Mouse (Mus musculus): ENCODE results near the gene Prodh2. TPM values are rescaled to one million over a fixed set of nuclear protein-coding genes. Genes with fewer than 3 reads are reported as not detected.
"Not testable (repeated sequence)": the region's sequence is repeated elsewhere in the genome, so short reads cannot be mapped to it uniquely, and the experiment has no call there.

Prodh2 gene
- polyA plus RNA-seq, 1 experiment = 0.18 TPM

DNA sequence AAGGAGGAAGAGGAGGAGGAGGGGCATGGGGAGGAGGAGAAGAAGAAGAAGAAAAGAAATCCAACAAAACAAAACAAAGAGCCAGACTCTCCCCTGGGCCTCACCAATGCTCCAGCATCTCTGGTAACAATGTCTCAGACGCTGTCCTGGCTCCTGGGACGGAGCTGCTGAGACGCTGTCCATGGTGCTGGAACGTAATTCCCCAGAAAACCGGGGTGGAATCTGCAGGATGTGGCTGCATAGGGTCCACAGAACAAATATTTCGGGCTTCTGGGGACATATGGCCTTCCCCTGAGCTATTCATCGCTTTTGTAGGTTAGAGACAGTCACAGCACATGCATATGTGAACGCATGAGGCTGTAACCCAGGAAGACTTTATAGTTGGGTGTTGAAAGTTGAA lies 9.2 kb upstream of the Prodh2 start:
- no peak for DNase-seq (ENCODE audit: extremely low spot score in 1 of 2, low spot score in 1 of 2)

DNA sequence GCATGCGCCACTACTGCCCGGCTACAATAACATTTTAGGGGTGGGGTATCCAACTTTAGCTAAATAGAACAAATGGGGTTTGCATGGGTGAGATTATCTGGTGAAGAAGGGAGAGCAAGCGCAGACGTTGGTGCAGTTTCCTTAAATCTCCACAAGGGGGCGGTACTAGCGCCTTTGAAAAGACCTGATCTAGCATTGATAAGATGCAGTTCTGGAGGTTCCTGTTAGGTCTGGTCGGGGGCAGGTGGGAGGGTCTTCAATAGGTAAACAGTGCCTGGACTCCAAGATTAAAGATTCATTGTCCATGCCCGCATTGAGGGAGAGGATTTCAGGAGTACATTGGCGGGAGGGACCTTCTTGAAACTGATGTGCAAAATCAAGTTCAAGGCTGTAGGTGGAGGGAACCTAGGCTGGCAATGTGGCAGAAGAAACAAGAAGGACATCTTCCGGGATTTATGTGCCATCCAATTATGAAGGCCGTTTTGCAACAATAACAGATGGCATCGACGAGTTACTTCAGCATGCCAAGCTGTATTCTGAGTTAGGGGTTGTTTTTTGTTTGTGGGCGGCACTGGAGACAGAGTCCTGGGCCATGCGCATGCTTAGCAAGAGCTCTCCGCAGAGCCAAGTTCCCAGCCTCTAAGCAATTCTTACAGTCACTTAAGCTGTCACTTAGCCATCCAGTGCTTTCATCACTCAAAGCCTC lies 3.0 kb upstream of the Prodh2 start:
- peak in 1 of 2 experiments; percentile 78 for DNase-seq (ENCODE audit: extremely low spot score in 1 of 2, low spot score in 1 of 2)

DNA sequence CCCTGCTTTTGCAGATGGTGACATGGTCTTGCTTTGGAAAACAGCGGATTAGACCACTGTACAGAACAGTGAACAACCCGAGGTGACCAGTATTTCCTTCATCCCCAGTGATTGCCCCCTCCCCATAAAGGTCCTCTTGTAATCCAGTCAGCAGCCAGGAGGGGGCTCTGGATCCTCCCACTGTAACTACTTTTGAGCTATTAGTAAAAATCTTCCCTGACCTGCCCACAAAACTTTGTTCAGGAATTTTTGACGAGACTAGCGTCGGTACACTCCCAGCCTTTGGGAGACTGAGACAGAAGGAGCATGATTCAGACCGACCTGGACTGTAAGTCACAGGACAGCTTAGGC lies 2.5 kb upstream of the Prodh2 start:
- no peak for DNase-seq (ENCODE audit: extremely low spot score in 1 of 2, low spot score in 1 of 2)

DNA sequence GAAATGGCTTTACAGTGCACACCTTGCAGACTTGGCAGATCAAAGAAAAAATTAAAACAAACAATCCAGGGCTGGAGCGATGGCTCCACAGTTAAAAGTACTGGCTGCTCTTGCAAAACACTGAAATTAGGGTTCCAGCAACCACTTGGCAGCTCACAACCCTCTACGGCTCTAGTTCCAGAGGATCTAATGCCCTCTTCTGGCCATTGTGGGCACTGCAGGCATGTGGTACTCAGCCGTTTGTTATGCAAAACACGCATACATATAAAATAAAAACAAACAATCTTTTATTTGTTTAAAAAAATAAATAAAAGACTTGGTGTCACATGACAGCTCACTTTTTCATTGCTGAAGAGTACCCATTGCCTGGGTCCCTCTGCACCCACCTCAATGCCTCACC lies 657 bp upstream of the Prodh2 start:
- peak in 1 of 2 experiments; percentile 87 for DNase-seq (ENCODE audit: extremely low spot score in 1 of 2, low spot score in 1 of 2)

DNA sequence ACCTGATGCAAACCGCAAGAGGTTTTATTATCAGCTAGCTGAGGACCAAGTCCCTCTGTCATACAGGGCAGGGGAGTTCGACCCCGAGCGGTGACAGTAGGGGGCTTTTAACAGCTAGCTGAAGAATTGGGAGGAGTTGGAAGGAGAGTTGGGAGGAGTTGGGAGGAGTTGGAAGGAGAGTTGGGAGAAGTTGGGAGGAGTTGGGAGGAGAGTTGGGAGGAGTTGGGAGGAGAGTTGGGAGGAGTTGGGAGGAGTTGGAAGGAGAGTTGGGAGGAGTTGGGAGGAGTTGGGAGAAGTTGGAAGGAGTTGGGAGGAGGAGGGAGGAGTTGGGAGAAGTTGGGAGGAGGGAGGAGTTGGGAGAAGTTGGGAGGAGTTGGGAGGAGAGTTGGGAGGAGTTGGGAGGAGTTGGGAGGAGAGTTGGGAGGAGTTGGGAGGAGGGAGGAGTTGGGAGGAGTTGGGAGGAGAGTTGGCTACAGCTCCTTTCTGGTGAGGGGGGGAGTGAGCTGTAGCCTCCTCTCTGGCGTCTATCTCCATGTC lies 2.2 kb downstream of the Prodh2 start:
- not testable (repeated sequence) for DNase-seq (ENCODE audit: extremely low spot score in 1 of 2, low spot score in 1 of 2)

DNA sequence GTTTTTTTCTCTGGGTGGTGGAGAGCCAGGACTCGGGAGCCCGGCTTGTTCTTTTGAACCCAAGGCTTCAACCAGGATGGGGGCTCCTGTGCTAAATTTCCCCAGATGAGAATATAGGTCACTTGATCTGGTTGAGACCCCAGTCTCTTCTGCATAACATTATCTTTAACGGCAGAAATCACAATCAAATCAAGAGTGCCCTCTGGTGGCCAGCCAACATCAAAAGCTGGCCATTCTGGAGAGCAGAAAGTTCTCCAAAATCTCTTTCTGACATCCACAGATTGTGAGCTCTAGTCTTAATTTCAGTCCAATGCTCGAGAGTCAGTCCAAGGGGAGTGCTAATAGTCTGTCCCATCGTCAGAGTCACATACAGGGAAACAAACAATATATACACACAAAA lies 7.7 kb downstream of the Prodh2 start:
- not testable (repeated sequence) for DNase-seq (ENCODE audit: extremely low spot score in 1 of 2, low spot score in 1 of 2)

DNA sequence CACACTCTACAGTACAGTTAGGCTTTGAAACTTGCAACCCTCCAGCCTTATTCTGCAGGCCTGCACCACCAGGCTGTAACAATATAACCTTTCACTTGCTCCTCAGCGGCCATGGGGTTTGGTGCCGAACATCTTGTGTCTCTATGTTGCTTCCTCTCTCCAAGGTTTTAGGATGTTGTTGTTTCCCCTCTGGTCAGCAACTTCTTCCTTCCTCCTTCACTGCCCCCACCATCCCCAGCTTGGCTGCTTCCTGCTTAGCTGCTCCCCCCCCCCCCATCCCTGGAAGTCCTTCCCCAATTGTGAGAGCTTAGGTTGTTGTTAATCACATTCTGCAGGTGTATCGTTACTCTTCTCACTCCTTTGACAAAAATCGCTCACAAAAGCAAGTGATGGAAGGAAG lies 14.6 kb downstream of the Prodh2 start:
- no peak for DNase-seq (ENCODE audit: extremely low spot score in 1 of 2, low spot score in 1 of 2)

DNA sequence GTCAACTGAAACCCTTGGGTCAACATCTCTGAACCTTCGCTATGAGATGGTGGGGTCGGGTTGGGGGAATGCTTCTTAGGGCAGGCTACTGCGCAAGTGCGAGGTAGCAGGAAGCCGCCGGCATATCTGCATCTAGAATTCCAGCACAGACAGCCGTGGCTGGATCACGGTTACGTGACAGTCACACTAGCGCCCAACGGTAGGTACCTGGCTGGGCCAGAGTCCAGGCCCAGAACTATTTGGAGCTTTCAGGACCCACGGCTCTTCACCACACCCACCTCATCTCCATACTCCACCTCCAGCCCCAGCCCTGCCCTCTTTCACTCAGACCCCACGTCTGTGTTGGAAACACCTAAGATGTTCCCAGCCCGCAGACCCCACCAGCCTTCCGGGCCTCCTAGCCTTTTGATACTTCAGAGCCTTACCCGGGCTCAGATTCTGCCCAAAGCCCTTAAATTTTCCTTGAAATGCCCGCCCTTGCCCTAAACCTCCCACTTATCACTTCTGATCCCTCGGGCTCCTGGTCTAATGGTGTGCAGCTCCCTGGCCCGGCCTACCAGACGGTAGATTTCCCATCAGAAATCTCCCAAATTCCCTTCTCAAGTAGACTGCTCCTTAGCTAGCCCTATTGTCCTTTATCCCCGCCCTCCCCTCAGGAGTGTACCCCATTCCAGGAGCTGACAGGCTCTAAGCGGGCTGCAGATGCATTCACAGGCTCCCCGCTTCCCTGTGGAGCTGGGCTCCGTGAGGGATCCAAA lies 21.8 kb downstream of the Prodh2 start:
- no peak for DNase-seq (ENCODE audit: extremely low spot score in 1 of 2, low spot score in 1 of 2)

DNA sequence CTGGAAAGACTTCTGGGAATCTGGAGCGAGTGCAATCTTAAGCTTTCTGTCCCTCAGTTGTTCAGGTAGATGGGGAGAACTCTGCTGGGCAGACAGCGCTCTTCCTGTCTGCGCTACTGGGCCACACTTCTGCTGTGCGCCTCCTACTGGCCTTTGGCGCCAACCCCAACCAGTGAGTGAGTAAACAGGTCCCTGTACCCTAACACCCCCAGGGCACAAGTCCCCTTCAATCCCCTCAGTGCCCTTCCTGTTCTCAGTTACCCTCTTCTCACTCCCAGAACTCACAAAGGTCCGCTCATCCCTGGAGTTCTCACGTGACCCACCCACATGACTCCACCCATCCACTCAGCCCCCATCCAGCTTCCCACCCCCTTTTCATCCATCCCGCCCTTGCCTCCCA lies 24.9 kb downstream of the Prodh2 start:
- DNase-seq (ENCODE audit: extremely low spot score in 1 of 2, low spot score in 1 of 2) = no peak

DNA sequence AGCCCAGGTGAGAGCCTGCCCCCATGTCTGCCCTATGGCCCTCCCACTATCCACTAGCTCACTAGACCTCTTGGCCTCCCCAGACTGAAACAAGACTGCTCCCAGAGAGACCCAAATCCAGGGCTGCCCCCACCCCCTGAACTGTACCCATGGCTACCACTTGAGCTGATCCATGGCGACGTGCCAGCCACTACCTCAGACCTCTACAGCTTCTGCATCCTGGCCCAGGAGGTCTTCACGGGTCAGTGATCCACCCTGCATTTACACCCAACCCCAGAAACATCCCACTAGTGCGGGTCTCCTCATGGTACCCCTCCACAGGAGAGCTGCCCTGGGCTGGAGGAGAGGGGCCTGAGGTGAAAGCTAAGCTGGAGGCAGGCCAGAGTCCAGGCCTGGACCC lies 27.0 kb downstream of the Prodh2 start:
- DNase-seq (ENCODE audit: extremely low spot score in 1 of 2, low spot score in 1 of 2) = no peak

DNA sequence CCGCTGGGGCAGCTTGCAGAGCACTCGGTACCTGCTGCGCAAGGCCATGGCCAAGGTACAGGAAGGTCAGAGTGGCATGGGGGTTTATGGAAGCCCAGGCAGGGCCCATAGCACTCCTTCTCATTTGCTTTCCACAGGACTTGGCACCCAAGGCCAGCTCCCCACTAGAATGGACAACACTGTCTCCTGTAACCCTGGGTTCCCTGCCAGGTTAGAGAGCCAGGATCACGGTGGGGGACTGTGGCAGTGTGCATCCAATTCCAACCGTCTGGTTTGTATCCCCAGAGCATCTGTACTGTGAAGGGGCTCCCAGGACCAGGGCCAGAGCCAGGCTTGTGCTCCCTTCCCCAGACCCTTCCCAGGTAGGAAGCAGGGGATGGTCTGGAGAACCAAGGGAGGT lies 27.4 kb downstream of the Prodh2 start:
- no peak for DNase-seq (ENCODE audit: extremely low spot score in 1 of 2, low spot score in 1 of 2)

DNA sequence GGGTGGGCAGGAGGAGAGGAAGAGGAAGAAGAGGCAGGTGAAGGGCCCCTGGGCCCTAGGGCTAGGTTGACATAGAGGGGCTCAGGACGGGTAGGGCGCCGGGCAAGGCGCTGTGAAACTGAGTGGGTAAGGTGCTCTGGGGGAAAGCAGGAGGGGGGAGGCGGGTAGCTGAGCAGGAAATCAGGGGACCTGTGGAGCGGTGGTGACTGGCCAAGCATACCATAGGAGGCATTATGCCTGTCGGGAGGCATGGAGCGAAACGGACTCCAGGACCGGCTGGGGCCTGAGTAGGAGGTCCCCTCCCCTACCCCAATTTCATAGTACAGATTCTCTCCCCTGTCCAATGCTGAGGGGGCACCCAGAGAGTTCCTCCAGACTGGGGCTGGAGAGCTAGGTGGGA lies 29.4 kb downstream of the Prodh2 start:
- DNase-seq (ENCODE audit: extremely low spot score in 1 of 2, low spot score in 1 of 2) = no peak

DNA sequence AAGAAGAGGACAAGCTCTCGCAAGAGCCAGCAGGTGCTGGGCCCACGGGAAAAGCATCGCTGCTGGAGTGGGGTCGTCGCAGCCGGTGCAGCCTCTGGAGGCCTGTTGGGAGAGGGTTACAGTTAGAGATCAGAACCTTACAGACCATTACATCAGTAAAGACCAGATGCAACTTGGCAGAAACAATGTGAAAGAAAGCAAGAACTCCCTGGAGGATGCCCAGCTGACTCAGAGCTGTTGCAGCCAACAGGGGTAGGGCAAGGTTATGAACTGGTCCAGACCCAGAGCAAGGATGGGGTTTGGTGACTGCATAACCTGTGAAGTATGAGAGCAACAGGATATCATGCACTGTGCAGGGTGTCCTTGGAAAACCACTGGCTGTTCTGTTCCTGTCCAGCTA lies 31.1 kb downstream of the Prodh2 start:
- no peak for DNase-seq (ENCODE audit: extremely low spot score in 1 of 2, low spot score in 1 of 2)

DNA sequence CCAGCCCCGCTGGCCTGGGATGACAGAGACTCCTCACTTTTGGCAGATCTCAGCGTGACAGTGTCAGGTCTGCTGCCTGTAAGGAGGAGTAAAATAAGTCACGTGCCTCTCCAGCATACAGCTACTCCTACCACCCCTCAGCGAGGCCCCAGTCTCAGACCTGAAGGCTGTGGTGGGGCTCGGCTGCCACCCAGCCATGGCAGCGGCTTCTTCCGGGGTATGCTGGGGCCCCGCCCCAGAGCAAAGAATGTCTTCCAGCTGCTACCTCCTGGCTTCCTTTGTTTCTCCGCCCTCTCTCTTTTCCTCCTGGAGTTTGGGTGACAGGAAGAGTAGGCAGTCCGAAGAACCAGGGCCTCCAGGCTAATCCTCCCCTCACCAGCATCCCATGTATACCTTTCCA lies 32.5 kb downstream of the Prodh2 start:
- peak in 1 of 2 experiments; percentile 25 for DNase-seq (ENCODE audit: extremely low spot score in 1 of 2, low spot score in 1 of 2)

DNA sequence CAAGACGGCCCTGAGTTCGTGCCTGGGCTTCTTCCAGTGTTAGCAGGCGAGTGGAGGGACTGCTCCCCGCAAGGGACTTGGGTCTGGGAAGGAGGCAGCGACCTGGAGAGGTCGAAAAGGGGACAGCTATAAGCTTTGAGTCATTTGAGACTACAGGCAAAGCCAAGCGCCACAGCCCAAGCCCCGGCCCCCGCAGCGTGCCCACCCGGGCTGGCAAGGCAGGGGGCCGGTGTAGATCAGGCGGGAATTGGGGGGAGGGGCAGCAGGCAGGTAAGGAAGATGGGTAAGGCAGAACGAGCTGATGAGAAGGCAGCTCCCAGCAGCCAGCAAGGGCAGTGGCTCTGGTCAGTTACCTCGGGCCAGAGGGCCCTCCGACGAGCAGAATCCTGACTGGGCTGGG lies 33.0 kb downstream of the Prodh2 start:
- no peak for DNase-seq (ENCODE audit: extremely low spot score in 1 of 2, low spot score in 1 of 2)

DNA sequence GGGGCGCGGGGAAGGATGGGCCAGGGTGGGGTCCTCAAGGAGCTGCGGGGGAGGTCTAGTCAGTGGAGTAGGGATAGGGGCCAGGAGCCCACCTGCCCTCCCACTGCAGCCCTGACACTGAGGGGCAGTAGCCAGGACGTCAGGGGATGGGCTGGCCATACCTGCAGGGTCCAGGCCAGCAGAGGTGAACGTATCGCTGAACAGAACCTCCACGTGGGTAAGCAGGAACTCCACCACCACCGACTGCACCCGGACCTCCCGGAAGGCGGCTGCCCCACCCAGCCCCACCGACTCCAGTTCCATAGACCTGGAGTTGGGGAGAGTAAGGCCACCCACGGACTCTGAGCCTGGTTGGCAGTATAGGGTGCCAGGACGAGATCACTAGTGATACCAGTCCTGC lies 33.6 kb downstream of the Prodh2 start:
- DNase-seq (ENCODE audit: extremely low spot score in 1 of 2, low spot score in 1 of 2) = no peak

DNA sequence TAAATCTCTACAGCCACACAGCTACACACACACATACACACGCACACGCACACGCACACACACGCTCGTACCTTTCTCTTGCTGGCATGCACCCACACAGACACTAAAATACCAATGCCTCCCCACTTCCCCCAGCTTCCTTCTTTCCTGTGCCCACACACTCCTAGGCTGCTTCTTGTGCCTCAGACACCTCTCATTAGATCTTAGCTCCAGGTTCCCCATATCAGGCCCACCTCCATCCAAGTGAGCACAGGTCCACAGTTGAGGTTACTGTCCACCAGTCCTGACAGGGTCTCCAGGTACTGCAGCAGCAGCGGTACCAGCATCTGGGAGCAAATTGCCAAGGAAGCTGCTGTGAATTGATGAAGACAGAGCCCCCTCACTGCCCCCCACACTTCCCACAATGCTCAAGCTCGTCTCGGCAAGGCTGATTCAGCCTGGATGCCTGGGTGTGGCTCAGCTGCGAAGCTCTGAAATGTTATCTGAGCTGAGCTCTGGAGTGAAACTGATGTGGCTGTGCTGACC lies 37.9 kb downstream of the Prodh2 start:
- DNase-seq (ENCODE audit: extremely low spot score in 1 of 2, low spot score in 1 of 2) = peak; percentile 75 to 83

DNA sequence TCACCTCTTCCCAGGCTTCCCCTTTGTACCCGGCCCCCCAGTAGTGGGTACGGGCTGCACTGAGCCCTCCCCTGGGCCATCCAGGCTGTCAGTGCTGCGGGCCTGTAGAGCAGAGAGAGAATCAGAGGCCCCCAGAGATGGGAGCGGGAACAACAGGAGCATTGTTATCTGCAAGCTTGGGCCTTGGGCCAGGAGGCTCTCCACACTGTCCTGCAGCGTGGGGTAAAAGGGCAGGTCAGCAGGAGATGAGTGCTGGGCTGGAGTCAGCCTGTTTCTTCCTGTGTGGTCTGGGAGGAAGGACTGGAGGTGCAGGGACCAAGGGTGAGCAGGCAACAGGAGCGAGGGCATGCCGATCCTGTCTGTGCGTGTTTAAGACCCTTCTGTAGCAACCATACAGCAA lies 39.5 kb downstream of the Prodh2 start:
- no peak for DNase-seq (ENCODE audit: extremely low spot score in 1 of 2, low spot score in 1 of 2)

DNA sequence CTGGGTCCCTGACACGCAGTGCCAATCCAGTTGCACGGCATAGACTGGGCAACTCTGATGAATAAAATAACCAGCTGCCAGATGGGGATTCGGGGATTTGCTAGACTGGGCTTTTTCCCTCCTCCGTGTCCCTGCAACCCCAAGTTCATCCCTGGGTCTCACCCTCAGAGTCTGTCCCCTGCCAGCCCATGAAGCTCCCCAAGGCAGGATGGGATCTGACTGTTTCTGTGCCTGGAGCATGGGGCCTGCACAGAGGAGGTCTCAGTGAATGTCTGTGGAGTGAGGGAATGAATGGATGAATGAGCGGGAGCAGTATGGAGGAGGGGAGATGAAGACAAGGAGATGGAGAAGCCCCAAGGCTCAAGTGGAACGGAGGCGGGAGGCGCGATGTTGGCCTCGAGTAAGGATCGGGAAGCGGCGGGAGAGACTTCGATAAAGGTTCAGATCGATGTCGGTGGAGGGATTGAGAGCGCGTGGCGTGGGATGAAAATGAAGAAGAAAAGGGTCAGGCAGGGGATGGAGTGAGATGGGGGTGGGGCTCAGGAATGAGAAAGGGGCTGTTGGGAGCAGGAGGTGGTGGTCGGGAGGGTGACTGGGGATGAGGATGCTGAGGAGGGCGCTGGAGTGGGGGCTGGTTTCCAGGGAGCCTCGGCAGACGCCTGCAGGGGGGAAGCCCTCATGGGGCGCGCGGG lies 40.7 kb downstream of the Prodh2 start:
- peak in 1 of 2 experiments; percentile 54 for DNase-seq (ENCODE audit: extremely low spot score in 1 of 2, low spot score in 1 of 2)

DNA sequence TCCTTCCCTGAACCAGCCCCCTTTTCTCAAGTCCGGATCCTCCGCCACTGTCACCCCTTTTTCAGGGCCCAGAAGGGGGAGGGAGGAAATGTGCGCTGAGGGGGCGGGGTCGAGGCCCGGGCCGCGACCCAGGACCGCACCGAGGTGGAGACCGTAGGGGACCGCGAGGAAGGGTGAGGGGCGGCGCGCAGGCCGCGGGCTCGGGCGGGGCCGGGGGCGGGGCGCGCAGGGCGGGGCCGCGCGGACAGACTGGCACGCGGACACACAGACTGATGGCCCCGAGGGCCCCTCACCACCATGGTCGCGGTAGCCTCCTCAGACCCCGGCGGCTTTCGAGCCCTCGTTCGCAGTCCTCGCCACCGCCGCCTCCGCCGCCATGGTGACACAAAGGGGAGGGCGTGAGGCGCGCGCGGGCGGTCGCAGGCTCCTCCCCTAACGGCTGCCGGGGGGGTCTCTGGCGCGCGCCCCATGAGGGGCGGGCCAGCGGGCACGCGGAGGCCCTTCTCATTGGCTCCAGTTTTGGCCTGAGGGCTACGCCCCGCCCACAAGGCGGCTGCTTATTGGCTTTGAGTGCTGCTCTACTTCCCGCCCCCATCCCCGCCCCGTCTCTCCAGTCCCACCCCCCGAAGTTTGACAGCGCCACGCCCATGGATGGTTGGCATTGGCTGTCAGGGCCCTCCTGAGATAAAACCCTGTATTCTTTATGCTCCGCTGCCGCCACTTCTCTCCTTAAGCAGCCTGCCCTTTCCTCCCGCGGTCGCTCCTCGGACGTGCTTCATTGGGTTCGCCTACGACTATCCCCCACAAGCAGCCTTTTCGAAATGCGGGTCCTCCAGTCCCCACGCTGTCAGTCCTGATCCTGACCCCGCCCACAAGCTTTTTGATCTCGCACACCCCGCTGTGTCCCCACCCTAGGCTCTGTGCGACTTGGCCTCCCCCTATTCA lies 41.5 kb downstream of the Prodh2 start, which contains the start of gene Arhgap33:
Gene Arhgap33 (minus strand): TSS at position 428 of the 945 bp plus-strand sequence.
- peak; percentile 95 to 97 for DNase-seq (ENCODE audit: extremely low spot score in 1 of 2, low spot score in 1 of 2)
